Mouse (Mus musculus) kidney, postnatal 14 days (tissue): ENCODE measurements around the gene Astl.

Experiments used
- DNase-seq: peaks from one replicate; pipeline ENCODE4 v3.0.0; 2022; ENCODE audit warnings: mixed read lengths

Gene Astl

GRCm38 (mm10) chr2:127328090-127328851 lies 10.2 kb upstream of the Astl start:
- DNase-seq = no peak

DNA sequence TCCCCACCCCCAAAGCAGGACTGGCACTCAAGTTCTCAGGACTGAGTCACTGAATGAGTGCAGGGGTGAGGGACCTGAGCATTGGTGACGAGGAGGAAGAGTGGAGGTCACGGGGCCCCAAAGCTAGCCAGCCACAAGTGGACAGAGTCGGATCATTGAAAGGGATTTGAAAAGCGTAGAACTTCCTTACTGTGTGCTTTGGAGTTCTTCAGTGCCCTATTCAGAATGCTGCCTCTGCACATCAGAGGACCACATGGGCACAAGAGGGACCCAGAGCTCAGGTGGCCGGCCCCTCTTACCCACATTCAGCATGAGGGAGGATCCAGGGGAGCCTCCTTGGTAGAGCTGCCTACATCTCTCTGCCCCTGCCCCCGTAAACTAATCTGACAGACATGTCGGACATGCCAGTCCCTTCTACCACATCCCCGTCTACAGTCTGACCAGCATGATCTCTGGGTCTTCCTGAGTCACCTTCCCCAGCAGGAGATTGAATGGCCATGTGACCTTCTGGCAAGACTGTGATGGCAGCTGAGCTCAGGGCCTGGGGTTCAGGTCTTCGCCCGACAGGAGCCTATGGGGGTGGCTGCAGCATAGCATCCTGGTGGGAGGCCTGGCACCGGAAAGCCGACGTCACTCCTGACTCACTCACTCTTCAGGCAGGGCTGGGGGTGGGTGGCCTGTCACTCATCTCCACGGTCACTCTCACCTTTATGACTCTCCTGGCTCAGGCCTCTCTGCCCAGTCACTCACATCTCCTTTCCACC lies 5.5 kb upstream of the Astl start:
- DNase-seq = no peak

- DNase-seq = peak; percentile 44
These were observed 4.4 kb upstream of the Astl start for GRCm38 (mm10) chr2:127333945-127334603.

- no peak for DNase-seq
These were observed 3.3 kb upstream of the Astl start for GRCm38 (mm10) chr2:127335078-127335541.

DNA sequence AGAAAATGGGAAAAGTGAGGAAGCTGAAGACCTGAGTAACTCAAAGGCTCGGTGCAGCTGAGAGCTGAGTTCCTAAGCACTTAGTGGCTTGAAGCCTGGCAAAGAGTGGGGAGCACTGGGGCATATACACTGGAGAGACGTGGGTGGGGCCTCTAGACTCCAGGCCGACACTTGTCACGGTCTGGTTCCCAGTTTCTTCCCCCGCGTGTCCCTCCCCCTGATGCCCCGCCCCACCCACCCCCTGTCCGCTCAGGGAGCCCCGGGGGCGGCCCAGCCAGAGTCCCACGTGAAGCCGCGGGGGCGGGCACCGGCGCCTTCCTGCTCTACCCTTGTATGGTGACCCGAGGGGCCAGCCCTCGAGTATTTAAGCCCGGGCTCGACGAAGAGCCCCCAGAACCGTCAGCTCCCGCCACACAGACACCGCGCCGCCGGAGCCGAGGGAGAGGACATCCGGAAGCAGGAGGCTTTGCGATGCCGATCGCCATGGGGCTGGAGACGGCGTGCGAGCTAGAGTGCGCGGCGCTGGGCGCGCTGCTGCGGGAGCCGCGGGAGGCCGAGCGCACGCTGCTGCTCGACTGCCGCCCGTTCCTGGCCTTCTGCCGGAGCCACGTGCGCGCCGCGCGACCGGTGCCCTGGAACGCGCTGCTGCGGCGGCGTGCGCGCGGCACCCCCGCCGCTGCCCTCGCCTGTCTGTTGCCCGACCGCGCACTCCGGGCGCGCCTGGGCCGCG lies 2.5 kb upstream of the Astl start, which contains the start of gene Dusp2:
TSS of gene Dusp2 (plus strand) at position 393 of the 730 bp plus-strand sequence.
- DNase-seq = peak; percentile 89

DNA sequence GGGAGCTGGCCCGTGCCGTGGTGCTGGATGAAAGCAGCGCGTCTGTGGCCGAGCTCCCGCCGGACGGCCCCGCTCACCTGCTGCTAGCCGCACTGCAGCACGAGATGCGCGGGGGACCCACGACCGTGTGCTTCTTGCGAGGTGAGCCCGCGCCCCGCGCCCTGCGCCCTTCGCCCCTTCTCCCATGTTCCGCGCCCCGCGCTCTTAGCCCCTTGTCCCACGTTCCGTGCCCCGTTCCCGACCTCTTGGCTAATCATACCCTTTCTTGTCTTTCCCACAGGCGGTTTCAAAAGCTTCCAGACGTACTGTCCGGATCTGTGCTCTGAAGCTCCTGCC lies 2.0 kb upstream of the Astl start:
- DNase-seq = no peak

DNA sequence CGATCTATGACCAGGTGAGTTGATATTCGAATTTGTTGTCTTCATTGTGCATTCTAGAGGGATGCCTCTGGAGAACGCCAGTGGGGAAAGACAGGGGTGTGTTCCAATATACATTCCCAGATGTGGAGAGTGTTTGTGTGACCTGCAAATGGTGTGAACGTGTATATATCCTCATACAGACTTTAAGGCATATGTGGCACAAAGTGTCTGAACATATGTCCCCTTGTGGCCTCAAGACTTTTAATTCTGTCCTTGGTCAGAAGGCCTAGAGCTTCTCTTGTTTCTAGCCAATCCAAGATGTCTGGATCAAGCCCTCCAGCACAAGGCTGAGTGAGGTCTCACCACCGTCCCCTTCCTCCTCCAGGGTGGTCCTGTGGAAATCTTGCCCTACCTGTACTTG lies 1.6 kb upstream of the Astl start:
- DNase-seq = no peak

DNA sequence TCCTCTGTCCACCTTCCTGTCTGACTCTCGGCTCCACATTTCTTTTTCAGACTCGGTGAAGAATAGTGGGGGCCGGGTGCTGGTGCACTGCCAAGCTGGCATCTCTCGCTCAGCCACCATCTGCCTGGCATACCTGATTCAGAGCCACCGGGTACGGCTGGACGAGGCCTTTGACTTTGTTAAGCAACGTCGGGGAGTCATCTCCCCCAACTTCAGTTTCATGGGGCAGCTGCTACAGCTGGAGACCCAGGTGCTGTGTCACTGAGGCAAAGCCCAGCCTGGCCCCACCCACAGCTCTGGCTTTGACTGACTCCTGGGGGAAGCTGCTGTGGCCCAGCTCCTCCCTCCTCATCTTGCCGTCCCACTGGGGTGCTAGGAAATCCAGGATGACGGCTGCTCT lies 908 bp upstream of the Astl start:
- DNase-seq = no peak

- no peak for DNase-seq
These were observed 427 bp upstream of the Astl start for GRCm38 (mm10) chr2:127338012-127338411.

- no peak for DNase-seq
These were observed 394 bp downstream of the Astl start for GRCm38 (mm10) chr2:127338833-127339232.

- DNase-seq = no peak
These were observed 823 bp downstream of the Astl start for GRCm38 (mm10) chr2:127339262-127339661.

DNA sequence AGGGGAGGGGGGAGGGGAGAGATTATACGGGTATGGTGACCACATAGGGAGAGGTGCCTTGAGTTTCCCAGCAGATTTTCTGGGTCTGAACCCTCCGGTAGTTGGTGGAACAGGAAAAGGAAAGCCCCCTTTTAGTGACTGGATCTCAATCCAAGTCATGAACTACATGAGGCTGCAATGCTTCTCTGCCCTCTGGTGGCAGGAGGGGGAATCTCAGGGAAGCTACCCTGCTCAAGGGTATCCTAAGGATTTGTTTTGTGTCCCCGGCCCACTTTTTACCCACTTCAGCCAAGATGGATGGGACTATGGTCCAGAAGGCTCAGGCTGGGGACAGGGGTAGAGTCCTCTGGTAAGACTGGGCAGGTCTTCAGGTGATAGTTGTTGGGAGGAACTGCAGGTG lies 2.7 kb downstream of the Astl start:
- DNase-seq = peak; percentile 75

GRCm38 (mm10) chr2:127346334-127346733 lies 7.9 kb downstream of the Astl start:
- no peak for DNase-seq

DNA sequence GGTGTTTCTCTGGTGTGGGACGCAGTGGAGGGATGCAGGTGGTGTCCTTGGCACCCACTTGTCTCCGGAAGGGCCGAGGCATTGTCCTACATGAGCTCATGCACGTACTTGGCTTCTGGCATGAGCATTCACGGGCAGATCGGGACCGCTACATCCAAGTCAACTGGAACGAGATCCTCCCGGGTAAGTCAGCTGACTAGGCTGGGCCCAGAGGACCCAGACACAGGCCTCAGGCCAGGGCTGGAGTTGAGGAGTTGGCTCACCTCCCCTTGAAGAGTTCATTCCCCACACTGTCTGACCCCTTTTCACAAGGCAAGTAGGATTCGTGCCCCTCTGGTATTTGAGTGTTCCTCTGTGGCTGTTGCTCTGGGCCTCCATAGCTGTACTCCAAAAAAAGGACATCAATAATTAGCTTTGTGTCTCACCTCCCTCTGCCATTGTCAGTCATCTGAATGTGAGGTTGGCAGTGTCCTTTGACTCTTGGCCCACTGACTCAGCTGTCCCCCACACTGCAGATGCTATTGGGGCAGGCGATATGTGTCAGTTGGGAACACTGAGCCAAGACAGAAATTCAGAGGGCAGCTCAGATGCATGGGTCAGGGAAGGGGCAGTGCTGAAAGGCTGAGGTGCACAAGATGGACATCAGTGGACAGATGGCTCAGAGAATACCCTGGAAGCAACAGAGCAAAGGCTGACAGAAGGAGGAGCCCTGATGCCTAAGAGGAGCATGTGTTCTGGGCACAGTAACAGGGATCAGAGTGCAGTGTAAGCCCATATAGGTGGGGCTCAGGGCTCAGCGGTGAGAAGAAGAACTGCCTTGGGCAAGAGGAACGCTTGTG lies 8.9 kb downstream of the Astl start:
- DNase-seq = peak; percentile 22

- peak; percentile 52 for DNase-seq
These were observed 15.4 kb downstream of the Astl start for GRCm38 (mm10) chr2:127353881-127354280.

GRCm38 (mm10) chr2:127362459-127363281 lies 24.2 kb downstream of the Astl start, which contains the start of gene Adra2b:
TSS of gene Adra2b (plus strand) at chr2:127363208.
- DNase-seq = peak; percentile 95

- DNase-seq = no peak
These were observed 24.8 kb downstream of the Astl start for GRCm38 (mm10) chr2:127363282-127363652.

DNA sequence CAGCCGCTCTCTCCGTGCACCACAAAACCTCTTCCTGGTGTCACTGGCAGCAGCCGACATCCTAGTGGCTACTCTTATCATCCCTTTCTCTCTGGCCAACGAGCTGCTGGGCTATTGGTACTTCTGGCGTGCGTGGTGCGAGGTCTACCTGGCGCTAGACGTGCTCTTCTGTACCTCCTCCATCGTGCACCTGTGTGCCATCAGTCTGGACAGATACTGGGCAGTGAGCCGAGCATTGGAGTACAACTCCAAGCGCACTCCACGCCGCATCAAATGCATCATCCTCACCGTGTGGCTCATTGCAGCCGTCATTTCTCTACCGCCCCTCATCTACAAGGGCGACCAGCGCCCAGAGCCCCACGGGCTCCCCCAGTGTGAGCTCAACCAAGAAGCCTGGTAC lies 25.3 kb downstream of the Astl start:
- DNase-seq = peak; percentile 36

DNA sequence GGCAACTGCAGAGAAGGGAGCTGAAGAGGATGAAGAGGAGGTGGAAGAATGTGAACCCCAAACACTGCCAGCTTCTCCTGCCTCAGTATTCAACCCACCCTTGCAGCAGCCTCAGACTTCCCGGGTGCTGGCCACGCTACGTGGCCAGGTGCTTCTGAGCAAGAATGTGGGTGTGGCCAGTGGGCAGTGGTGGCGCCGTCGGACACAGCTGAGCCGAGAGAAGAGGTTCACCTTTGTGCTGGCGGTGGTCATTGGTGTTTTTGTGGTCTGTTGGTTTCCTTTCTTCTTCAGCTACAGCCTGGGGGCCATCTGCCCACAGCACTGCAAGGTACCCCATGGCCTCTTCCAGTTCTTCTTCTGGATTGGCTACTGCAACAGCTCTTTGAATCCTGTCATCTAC lies 26.0 kb downstream of the Astl start:
- DNase-seq = peak; percentile 75

GRCm38 (mm10) chr2:127367126-127367820 lies 28.8 kb downstream of the Astl start:
- DNase-seq = peak; percentile 72
